Mouse (Mus musculus) MEL (cell line): ENCODE data around the gene Dapl1. TPM values are rescaled to one million over a fixed set of nuclear protein-coding genes. Genes with fewer than 3 reads are reported as not detected.

ENCODE experiments used
- DNase-seq: peaks from one replicate; pipeline ENCODE4 v3.0.0; 2011; ENCODE audit warnings: low read depth, low spot score
- H3K27ac ChIP-seq: 2 replicates; pipeline ENCODE4 v1.5.1; 2012; ENCODE audit warnings: low read depth, mild to moderate bottlenecking, control low read depth, low read length, moderate library complexity; ENCODE audit not compliant: control insufficient read depth
- H3K27me3 ChIP-seq, 2 experiments: fragments of 150-350 bp in 1 of 2; sonication (generic) in 1 of 2; 2 replicates each; pipeline ENCODE4 v1.6.1; 2012; ENCODE audit warnings: low read length in 2 of 2, mild to moderate bottlenecking in 2 of 2, improper control_type of control experiment in 1 of 2, moderate library complexity in 1 of 2; ENCODE audit not compliant: insufficient read depth in 2 of 2, control insufficient read depth in 1 of 2
- H3K36me3 ChIP-seq, 2 experiments: 2 replicates each; pipeline ENCODE4 v1.6.1; 2012 to 2014; ENCODE audit warnings: low read length in 2 of 2, improper control_type of control experiment in 1 of 2, inconsistent platforms in 1 of 2, mild to moderate bottlenecking in 1 of 2; ENCODE audit not compliant: insufficient read depth in 2 of 2, control insufficient read depth in 1 of 2
- H3K4me1 ChIP-seq, 2 experiments: fragments of 150-350 bp in 1 of 2; sonication (generic) in 1 of 2; 2 replicates each; pipeline ENCODE4 v1.6.1; 2012; ENCODE audit warnings: low read length in 2 of 2, improper control_type of control experiment in 1 of 2, mild to moderate bottlenecking in 1 of 2; ENCODE audit not compliant: insufficient read depth in 2 of 2, control insufficient read depth in 1 of 2
- H3K4me3 ChIP-seq, 2 experiments: fragments of 150-350 bp in 1 of 2; sonication (generic) in 1 of 2; 2 replicates each; pipeline ENCODE4 v1.5.1; 2012; ENCODE audit warnings: low read depth in 2 of 2, low read length in 2 of 2, mild to moderate bottlenecking in 2 of 2, moderate library complexity in 2 of 2, control low read depth in 1 of 2, improper control_type of control experiment in 1 of 2; ENCODE audit not compliant: control insufficient read depth in 1 of 2, insufficient read depth in 1 of 2
- H3K79me2 ChIP-seq: 2 replicates; pipeline ENCODE4 v1.6.1; 2012; ENCODE audit warnings: mild to moderate bottlenecking, low read length, moderate library complexity; ENCODE audit not compliant: control insufficient read depth, poor library complexity, insufficient read depth
- H3K9ac ChIP-seq: 2 replicates; pipeline ENCODE4 v1.6.1; 2012; ENCODE audit warnings: low read depth, mild to moderate bottlenecking, control low read depth, low read length, moderate library complexity; ENCODE audit not compliant: control insufficient read depth, poor library complexity, severe bottlenecking
- H3K9me3 ChIP-seq: fragments of 150-350 bp; sonication (generic); replicated peaks from 2 replicates; pipeline ENCODE4 v1.6.1; 2012; ENCODE audit warnings: mild to moderate bottlenecking, low read length, improper control_type of control experiment, moderate library complexity; ENCODE audit not compliant: insufficient read depth
- BHLHE40 ChIP-seq: IDR thresholded peaks from 2 replicates; pipeline ENCODE4 v1.6.1; 2012; ENCODE audit warnings: low read depth, mild to moderate bottlenecking, inconsistent platforms, low read length, improper control_type of control experiment, borderline replicate concordance
- CHD2 ChIP-seq: IDR thresholded peaks from 2 replicates; pipeline ENCODE4 v1.6.1; 2011; ENCODE audit warnings: low read length, improper control_type of control experiment
- E2F4 ChIP-seq: IDR thresholded peaks from 2 replicates; pipeline ENCODE4 v1.6.1; 2011; ENCODE audit warnings: low read depth, low read length, improper control_type of control experiment, borderline replicate concordance
- EP300 ChIP-seq, 2 experiments: IDR thresholded peaks; 2 replicates each; pipeline ENCODE4 v1.6.1; 2011; ENCODE audit warnings: improper control_type of control experiment in 2 of 2, low read length in 2 of 2, low read depth in 1 of 2, mild to moderate bottlenecking in 1 of 2
- GABPA ChIP-seq: IDR thresholded peaks from 2 replicates; pipeline ENCODE4 v1.6.1; 2012; ENCODE audit warnings: low read depth, mild to moderate bottlenecking, inconsistent platforms, low read length, improper control_type of control experiment, moderate library complexity
- GATA1 ChIP-seq: IDR thresholded peaks from 2 replicates; pipeline ENCODE4 v1.6.1; 2011; ENCODE audit warnings: low read depth, low read length, improper control_type of control experiment
- HCFC1 ChIP-seq: IDR thresholded peaks from 2 replicates; pipeline ENCODE4 v1.6.1; 2012; ENCODE audit warnings: low read depth, mild to moderate bottlenecking, inconsistent platforms, low read length, improper control_type of control experiment, moderate library complexity
- JUND ChIP-seq: IDR thresholded peaks from 2 replicates; pipeline ENCODE4 v1.6.1; 2011; ENCODE audit warnings: low read depth, mild to moderate bottlenecking, improper control_type of control experiment, low read length
- KAT2A ChIP-seq: conservative IDR thresholded peaks from 2 replicates; pipeline ENCODE4 v1.6.1; 2012; ENCODE audit warnings: low read depth, low read length, improper control_type of control experiment, inconsistent platforms
- MAFK ChIP-seq: IDR thresholded peaks from 2 replicates; pipeline ENCODE4 v1.6.1; 2011; ENCODE audit warnings: low read depth, mild to moderate bottlenecking, low read length, improper control_type of control experiment, borderline replicate concordance
- MYB ChIP-seq: IDR thresholded peaks from 2 replicates; pipeline ENCODE4 v1.6.1; 2011; ENCODE audit warnings: mild to moderate bottlenecking, low read depth, low read length, improper control_type of control experiment
- MYC ChIP-seq: IDR thresholded peaks from 2 replicates; pipeline ENCODE4 v1.6.1; 2011; ENCODE audit warnings: low read depth, mild to moderate bottlenecking, low read length, improper control_type of control experiment, moderate library complexity
- NELFE ChIP-seq: IDR thresholded peaks from 2 replicates; pipeline ENCODE4 v1.6.1; 2011; ENCODE audit warnings: low read depth, low read length, improper control_type of control experiment
- POLR2A ChIP-seq, 2 experiments: IDR thresholded peaks; 2 replicates each; pipeline ENCODE4 v1.6.1; 2011 to 2012; ENCODE audit warnings: low read length in 2 of 2, mild to moderate bottlenecking in 2 of 2, control low read depth in 1 of 2, improper control_type of control experiment in 1 of 2, low read depth in 1 of 2, moderate library complexity in 1 of 2; ENCODE audit not compliant: control insufficient read depth in 1 of 2, insufficient read depth in 1 of 2, poor library complexity in 1 of 2
- POLR2AphosphoS2 ChIP-seq: IDR thresholded peaks from 2 replicates; pipeline ENCODE4 v1.6.1; 2011; ENCODE audit warnings: low read length, improper control_type of control experiment
- POLR2AphosphoS5 ChIP-seq: IDR thresholded peaks from 2 replicates; pipeline ENCODE4 v1.6.1; 2012; ENCODE audit warnings: low read depth, borderline replicate concordance, mild to moderate bottlenecking, inconsistent platforms, low read length, moderate library complexity, mixed read lengths
- RCOR1 ChIP-seq: IDR thresholded peaks from 2 replicates; pipeline ENCODE4 v1.6.1; 2012; ENCODE audit warnings: low read depth, mild to moderate bottlenecking, inconsistent platforms, low read length, improper control_type of control experiment
- TAL1 ChIP-seq: IDR thresholded peaks from 2 replicates; pipeline ENCODE4 v1.6.1; 2012; ENCODE audit warnings: mild to moderate bottlenecking, inconsistent platforms, low read length, moderate library complexity, mixed read lengths
- TBP ChIP-seq: IDR thresholded peaks from 2 replicates; pipeline ENCODE4 v1.8.0; 2011; ENCODE audit warnings: low read depth, low read length, improper control_type of control experiment
- UBTF ChIP-seq: IDR thresholded peaks from 2 replicates; pipeline ENCODE4 v1.6.1; 2012; ENCODE audit warnings: low read depth, mild to moderate bottlenecking, inconsistent platforms, low read length, improper control_type of control experiment, moderate library complexity, borderline replicate concordance; ENCODE audit not compliant: insufficient read depth
- USF1 ChIP-seq: IDR thresholded peaks from 2 replicates; pipeline ENCODE4 v1.6.1; 2014; ENCODE audit warnings: low read depth, mild to moderate bottlenecking, inconsistent platforms, low read length, improper control_type of control experiment, moderate library complexity
- USF2 ChIP-seq, 2 experiments: IDR thresholded peaks; 2 replicates each; pipeline ENCODE4 v1.6.1; 2011 to 2012; ENCODE audit warnings: improper control_type of control experiment in 2 of 2, low read length in 2 of 2, borderline replicate concordance in 1 of 2, inconsistent platforms in 1 of 2, low read depth in 1 of 2, mild to moderate bottlenecking in 1 of 2; ENCODE audit not compliant: insufficient read depth in 1 of 2
- ZKSCAN1 ChIP-seq: IDR thresholded peaks from 2 replicates; pipeline ENCODE4 v1.6.1; 2012; ENCODE audit warnings: low read depth, mild to moderate bottlenecking, inconsistent platforms, low read length, improper control_type of control experiment, moderate library complexity
- ZNF384 ChIP-seq: IDR thresholded peaks from 2 replicates; pipeline ENCODE4 v1.6.1; 2012; ENCODE audit warnings: low read depth, mild to moderate bottlenecking, inconsistent platforms, low read length, improper control_type of control experiment
- polyA plus RNA-seq, 2 experiments: library from polyadenylated mRNA; stranded (reverse) in 1 of 2; unstranded in 1 of 2; fragments of >175 nt in 1 of 2; fragments of >200 nt in 1 of 2; gene quantifications; 2 replicates each; pipeline versions ENCODE4 v1.2.1 to v1.2.4; 2012; ENCODE audit warnings: low replicate concordance in 2 of 2, low read depth in 1 of 2; ENCODE audit not compliant: insufficient read length in 2 of 2, insufficient read depth in 1 of 2, missing spikeins in 1 of 2
- total RNA-seq: library from RNA; depleted of rRNA; stranded (reverse); fragments of 300-350 nt; gene quantifications from 2 replicates; pipeline ENCODE4 v1.2.3, GENCODE M21; 2012

The Dapl1 gene
- total and polyA plus RNA-seq, 3 experiments = not detected

DNA sequence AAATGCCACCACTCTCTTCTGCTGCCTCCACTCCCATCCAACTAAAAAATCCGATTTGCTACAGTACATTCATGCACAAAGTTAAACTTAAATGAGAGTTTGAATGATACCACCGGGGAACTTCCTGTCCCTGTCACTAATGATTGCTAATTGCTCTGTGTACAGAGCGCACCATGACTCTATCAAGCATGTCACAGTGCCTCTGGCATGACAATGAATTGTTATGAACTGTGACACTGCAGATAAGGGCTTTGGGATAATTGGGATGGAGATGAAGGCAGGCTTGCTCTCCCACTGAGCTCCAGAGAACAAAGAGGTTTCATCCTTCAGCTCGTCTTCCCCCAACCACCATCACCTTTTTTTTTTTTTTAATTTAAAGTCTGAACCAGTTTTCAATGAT lies 1.2 kb downstream of the Dapl1 start:
- Histone ChIP-seq H3K4me3 (no peak overlapping the region), H3K27ac (no peak overlapping the region), H3K9me3 (no peaks in the 10 kb centered on the region), H3K4me1 (no peaks in the 10 kb centered on the region), H3K9ac (no peak overlapping the region), H3K36me3 (no peaks in the 10 kb centered on the region), H3K79me2 (no peaks in the 10 kb centered on the region), H3K27me3 (no peaks in the 10 kb centered on the region)
- DNase-seq = no peak
- TF ChIP-seq USF2 (IDR thresholded peaks at IDR 0.05; ENCODE audit: borderline replicate concordance in 1 of 2, insufficient read depth in 1 of 2, low read depth in 1 of 2, low read length in 2 of 2) = no peak
- no peak for TF ChIP-seq JUND
- TF ChIP-seq POLR2AphosphoS5 = no peak
- no peak for TF ChIP-seq POLR2A (IDR thresholded peaks at IDR 0.05; ENCODE audit: control insufficient read depth in 1 of 2, insufficient read depth in 1 of 2, low read depth in 1 of 2, low read length in 2 of 2, poor library complexity in 1 of 2)
- no peak for TF ChIP-seq E2F4
- no peak for TF ChIP-seq GATA1
- no peak for TF ChIP-seq HCFC1
- no peak for TF ChIP-seq ZKSCAN1
- no peak for TF ChIP-seq KAT2A
- TF ChIP-seq MYC = no peak
- no peak for TF ChIP-seq CHD2
- no peak for TF ChIP-seq USF1
- TF ChIP-seq TBP = no peak
- no peak for TF ChIP-seq ZNF384
- TF ChIP-seq UBTF = no peak
- no peak for TF ChIP-seq MAFK
- no peak for TF ChIP-seq TAL1
- no peak for TF ChIP-seq BHLHE40

DNA sequence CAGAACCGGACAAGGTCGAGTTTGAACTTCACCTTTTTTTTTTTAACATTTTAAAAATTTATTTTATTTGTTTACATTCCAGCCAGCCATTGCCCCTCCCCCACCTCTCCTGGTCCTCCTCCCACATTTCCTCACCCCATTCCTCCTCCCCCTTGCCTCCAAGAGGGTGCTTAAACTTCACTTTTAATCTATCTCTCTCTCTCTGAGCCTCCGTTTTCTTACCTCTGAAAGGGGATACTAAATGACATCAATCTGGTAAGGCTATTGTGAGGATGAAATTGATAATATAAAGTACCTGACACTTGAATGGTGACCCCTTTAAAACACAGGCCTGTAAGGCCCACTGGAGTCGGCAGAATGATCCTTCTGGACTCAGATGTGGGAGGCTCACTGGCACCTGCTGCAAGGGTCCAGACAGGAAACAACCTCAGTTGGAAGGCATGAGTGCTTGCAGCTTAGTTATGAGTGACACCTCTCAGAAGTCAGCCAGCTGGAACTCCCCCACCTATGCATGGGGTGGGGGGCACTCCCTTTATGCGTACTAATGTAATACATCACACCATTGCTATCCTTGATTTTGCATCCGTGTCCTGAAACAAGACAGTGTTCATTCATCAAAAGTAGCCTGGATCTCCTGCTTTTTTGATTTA lies 1.9 kb downstream of the Dapl1 start:
- no peaks in the 10 kb centered on the region for H3K27me3 ChIP-seq
- TF ChIP-seq GABPA = no peak
- no peak for TF ChIP-seq NELFE
- no peak for TF ChIP-seq EP300 (IDR thresholded peaks at IDR 0.05; ENCODE audit: low read depth in 1 of 2, low read length in 2 of 2)
- TF ChIP-seq POLR2AphosphoS2 = no peak
- TF ChIP-seq RCOR1 = no peak
- no peak for TF ChIP-seq POLR2AphosphoS5
- no peak for TF ChIP-seq USF1
- TF ChIP-seq POLR2A (IDR thresholded peaks at IDR 0.05; ENCODE audit: control insufficient read depth in 1 of 2, insufficient read depth in 1 of 2, low read depth in 1 of 2, low read length in 2 of 2, poor library complexity in 1 of 2) = no peak
- no peak for TF ChIP-seq MYB
- TF ChIP-seq, all 39 proteins: peak for 0
- H3K4me1 ChIP-seq = no peaks in the 10 kb centered on the region
- no peaks in the 10 kb centered on the region for H3K79me2 ChIP-seq
- no peak overlapping the region for H3K9ac ChIP-seq
- H3K4me3 ChIP-seq = no peak overlapping the region
- no peaks in the 10 kb centered on the region for H3K36me3 ChIP-seq
- H3K27ac ChIP-seq = no peak overlapping the region
- H3K9me3 ChIP-seq = no peaks in the 10 kb centered on the region
- no peak for DNase-seq
